Mouse (Mus musculus) neural tube, embryonic 14.5 days (tissue): ENCODE results near the gene Ank2. TPM values are rescaled to one million over a fixed set of nuclear protein-coding genes. Genes with fewer than 3 reads are reported as not detected.

Experiments
- ATAC-seq: fragments of 200-750 bp; cut with Nextera tagmentation; 2 replicates; pipeline ENCODE4 v1.8.0; 2017; ENCODE audit warnings: low read depth, mild to moderate bottlenecking, moderate TSS enrichment, moderate library complexity
- H3K27ac ChIP-seq: fragments of 300-500 bp; sonication (generic); 2 replicates; pipeline ENCODE4 v1.5.1; 2014; ENCODE audit warnings: low read depth, mild to moderate bottlenecking, control low read depth, low read length, moderate library complexity, mixed read lengths
- H3K27me3 ChIP-seq: fragments of 300-500 bp; sonication (generic); 2 replicates; pipeline ENCODE4 v1.6.1; 2014; ENCODE audit warnings: low read length; ENCODE audit not compliant: control insufficient read depth, insufficient read depth
- H3K36me3 ChIP-seq: fragments of 300-500 bp; sonication (generic); 2 replicates; pipeline ENCODE4 v1.6.1; 2014; ENCODE audit warnings: low read length, mixed read lengths; ENCODE audit not compliant: control insufficient read depth, insufficient read depth
- H3K4me1 ChIP-seq: fragments of 300-500 bp; sonication (generic); 2 replicates; pipeline ENCODE4 v1.6.1; 2014; ENCODE audit warnings: low read length; ENCODE audit not compliant: control insufficient read depth, insufficient read depth
- H3K4me2 ChIP-seq: fragments of 300-500 bp; sonication (generic); 2 replicates; pipeline ENCODE4 v1.6.1; 2014; ENCODE audit warnings: mild to moderate bottlenecking, low read depth, low read length, control low read depth
- H3K4me3 ChIP-seq: fragments of 300-500 bp; sonication (generic); 2 replicates; pipeline ENCODE4 v1.5.1; 2014; ENCODE audit warnings: low read depth, low read length, control low read depth, mixed read lengths
- H3K9ac ChIP-seq: fragments of 300-500 bp; sonication (generic); replicated peaks from 2 replicates; pipeline ENCODE4 v1.6.1; 2014; ENCODE audit warnings: low read depth, mild to moderate bottlenecking, control low read depth, low read length, mixed read lengths
- H3K9me3 ChIP-seq: fragments of 300-500 bp; sonication (generic); 2 replicates; pipeline ENCODE4 v1.6.1; 2016; ENCODE audit warnings: low read length; ENCODE audit not compliant: control insufficient read depth
- WGBS: fragments of 180-500 bp; shearing (Covaris S2); extraction: QIAGEN DNeasy Blood & Tissue Kit; methylation state at CpG from one replicate; pipeline ENCODE4 v1.1.7; 2014; 5-methylcytosine and 5-hydroxymethylcytosine counted together
- polyA plus RNA-seq: library from polyadenylated mRNA; unstranded; fragments of >200 nt; fragmentation: Nextera tagmentation; extraction: Ambion mirVana; gene quantifications from 2 replicates; pipeline ENCODE4 v1.2.1, GENCODE M21; 2014

Gene Ank2
- polyA plus RNA-seq, 1 experiment from 2014 or later, result 231 TPM

GRCm38 (mm10) chr3:127087574-127087973 lies 411.6 kb downstream of the Ank2 start:
- Histone ChIP-seq H3K9ac (no peak overlapping the region), H3K36me3 (no peaks in the 10 kb centered on the region), H3K9me3 (no peaks in the 10 kb centered on the region), H3K27me3 (no peaks in the 10 kb centered on the region), H3K4me3 (no peak overlapping the region), H3K4me1 (no peaks in the 10 kb centered on the region), H3K27ac (no peak overlapping the region), H3K4me2 (no peak overlapping the region)
- ATAC-seq, result no peak
- 59% methylated on average over 1 of the region's 1 CpGs for WGBS

GRCm38 (mm10) chr3:127086834-127087506 lies 412.2 kb downstream of the Ank2 start:
- no peaks in the 10 kb centered on the region for H3K36me3 ChIP-seq
- H3K9me3 ChIP-seq, result no peaks in the 10 kb centered on the region
- ATAC-seq, result peak; percentile 71; the same call in 1 of the 2 replicates
- no peaks in the 10 kb centered on the region for H3K4me1 ChIP-seq
- H3K9ac ChIP-seq, result no peak overlapping the region
- H3K27me3 ChIP-seq, result no peaks in the 10 kb centered on the region
- H3K27ac ChIP-seq, result no peak overlapping the region
- H3K4me3 ChIP-seq, result no peak overlapping the region
- H3K4me2 ChIP-seq, result no peak overlapping the region
- WGBS, result 12% methylated on average over 3 of the region's 3 CpGs

GRCm38 (mm10) chr3:127077369-127077768 lies 421.8 kb downstream of the Ank2 start:
- H3K27ac ChIP-seq, result no peak overlapping the region
- H3K27me3 ChIP-seq, result no peaks in the 10 kb centered on the region
- no peaks in the 10 kb centered on the region for H3K4me1 ChIP-seq
- H3K9ac ChIP-seq, result no peak overlapping the region
- H3K4me2 ChIP-seq, result no peak overlapping the region
- H3K4me3 ChIP-seq, result no peak overlapping the region
- H3K9me3 ChIP-seq, result no peaks in the 10 kb centered on the region
- 97% methylated on average over 5 of the region's 5 CpGs for WGBS
- H3K36me3 ChIP-seq, result no peaks in the 10 kb centered on the region
- ATAC-seq, result no peak

- H3K9me3 ChIP-seq, result no peaks in the 10 kb centered on the region
- ATAC-seq, result no peak
- H3K4me1 ChIP-seq, result no peaks in the 10 kb centered on the region
- H3K36me3 ChIP-seq, result no peaks in the 10 kb centered on the region
- no peaks in the 10 kb centered on the region for H3K27me3 ChIP-seq
- H3K4me3 ChIP-seq, result no peak overlapping the region
- no peak overlapping the region for H3K27ac ChIP-seq
- whole genome bisulfite sequencing, result 73% methylated on average over 8 of the region's 8 CpGs
- no peak overlapping the region for H3K4me2 ChIP-seq
- H3K9ac ChIP-seq, result no peak overlapping the region
These were observed 423.4 kb downstream of the Ank2 start for GRCm38 (mm10) chr3:127075531-127076280.

- Histone ChIP-seq H3K9me3 (no peaks in the 10 kb centered on the region), H3K27me3 (no peaks in the 10 kb centered on the region), H3K4me1 (no peaks in the 10 kb centered on the region), H3K4me2 (no peak overlapping the region), H3K27ac (no peak overlapping the region), H3K36me3 (no peaks in the 10 kb centered on the region), H3K9ac (no peak overlapping the region), H3K4me3 (no peak overlapping the region)
- no peak for ATAC-seq
- WGBS, result 70% methylated on average over 1 of the region's 1 CpGs
These were observed 427.7 kb downstream of the Ank2 start for GRCm38 (mm10) chr3:127071471-127071870.

GRCm38 (mm10) chr3:127063654-127064386 lies 435.3 kb downstream of the Ank2 start:
- no peaks in the 10 kb centered on the region for H3K36me3 ChIP-seq

GRCm38 (mm10) chr3:127059671-127060070 lies 439.5 kb downstream of the Ank2 start:
- no peak overlapping the region for H3K27ac ChIP-seq
- ATAC-seq, result no peak

More at GRCm38 (mm10) chr3:127063654-127064386, 435.3 kb downstream of the Ank2 start:
- Histone ChIP-seq H3K4me1 (no peaks in the 10 kb centered on the region), H3K27me3 (no peaks in the 10 kb centered on the region), H3K9me3 (no peaks in the 10 kb centered on the region), H3K9ac (no peak overlapping the region), H3K4me3 (no peak overlapping the region), H3K27ac (no peak overlapping the region), H3K4me2 (no peak overlapping the region)
- no peak for ATAC-seq
- WGBS, result 87% methylated on average over 5 of the region's 5 CpGs

GRCm38 (mm10) chr3:127041288-127041687 lies 457.9 kb downstream of the Ank2 start:
- Histone ChIP-seq H3K27ac (no peak overlapping the region), H3K4me3 (no peak overlapping the region), H3K36me3 (peaks cover 2% of the 10 kb centered on the region; the same call in 1 of the 2 replicates), H3K9me3 (no peaks in the 10 kb centered on the region), H3K9ac (no peak overlapping the region), H3K4me2 (no peak overlapping the region), H3K27me3 (no peaks in the 10 kb centered on the region), H3K4me1 (no peaks in the 10 kb centered on the region)
- WGBS, result 93% methylated on average over 7 of the region's 7 CpGs
- no peak for ATAC-seq

More at GRCm38 (mm10) chr3:127059671-127060070, 439.5 kb downstream of the Ank2 start:
- Histone ChIP-seq H3K27me3 (no peaks in the 10 kb centered on the region), H3K9me3 (no peaks in the 10 kb centered on the region), H3K4me3 (no peak overlapping the region), H3K4me1 (no peaks in the 10 kb centered on the region), H3K9ac (no peak overlapping the region), H3K4me2 (no peak overlapping the region), H3K36me3 (no peaks in the 10 kb centered on the region)
- 97% methylated on average over 4 of the region's 4 CpGs for WGBS

- Histone ChIP-seq H3K4me3 (no peak overlapping the region), H3K9ac (no peak overlapping the region), H3K27ac (no peak overlapping the region), H3K4me1 (no peaks in the 10 kb centered on the region), H3K9me3 (no peaks in the 10 kb centered on the region), H3K36me3 (no peaks in the 10 kb centered on the region), H3K27me3 (no peaks in the 10 kb centered on the region), H3K4me2 (no peak overlapping the region)
- 91% methylated on average over 7 of the region's 7 CpGs for WGBS
- no peak for ATAC-seq
These were observed 460.6 kb downstream of the Ank2 start for GRCm38 (mm10) chr3:127038570-127038969.
